Mouse (Mus musculus) midbrain, embryonic 14.5 days (tissue): ENCODE data around the gene Kcnn1. TPM values are rescaled to one million over a fixed set of nuclear protein-coding genes. Genes with fewer than 3 reads are reported as not detected.
A peak's percentile ranks its signal among the peaks of the same experiment; 100 is the strongest.

Experiments
- ATAC-seq: fragments of 200-750 bp; cut with Nextera tagmentation; 2 replicates; pipeline ENCODE4 v1.8.0; 2017; ENCODE audit warnings: moderate number of reproducible peaks, moderate library complexity; ENCODE audit not compliant: low FRiP score, low TSS enrichment
- DNase-seq: peaks from one replicate; pipeline ENCODE4 v3.0.0-alpha.2; 2015
- H3K27ac ChIP-seq: fragments of 300-500 bp; sonication (generic); replicated peaks from 2 replicates; pipeline ENCODE4 v1.5.1; 2014; ENCODE audit warnings: mild to moderate bottlenecking, low read depth, low read length, moderate library complexity
- H3K27me3 ChIP-seq: fragments of 300-500 bp; sonication (generic); 2 replicates; pipeline ENCODE4 v1.6.1; 2014; ENCODE audit warnings: low read length, control low read depth, mixed read lengths; ENCODE audit not compliant: control insufficient read depth, insufficient read depth
- H3K36me3 ChIP-seq: fragments of 300-500 bp; sonication (generic); 2 replicates; pipeline ENCODE4 v1.6.1; 2014; ENCODE audit warnings: low read length, control low read depth; ENCODE audit not compliant: control insufficient read depth, insufficient read depth
- H3K4me1 ChIP-seq: fragments of 300-500 bp; sonication (generic); 2 replicates; pipeline ENCODE4 v1.6.1; 2014; ENCODE audit warnings: mild to moderate bottlenecking, antibody characterized with exemption, low read length, control low read depth; ENCODE audit not compliant: control insufficient read depth, insufficient read depth
- H3K4me2 ChIP-seq: fragments of 300-500 bp; sonication (generic); 2 replicates; pipeline ENCODE4 v1.6.1; 2014; ENCODE audit warnings: mild to moderate bottlenecking, low read length, moderate library complexity
- H3K4me3 ChIP-seq: fragments of 300-500 bp; sonication (generic); replicated peaks from 2 replicates; pipeline ENCODE4 v1.5.1; 2014; ENCODE audit warnings: low read depth, low read length
- H3K9ac ChIP-seq: fragments of 300-500 bp; sonication (generic); replicated peaks from 2 replicates; pipeline ENCODE4 v1.6.1; 2014; ENCODE audit warnings: mild to moderate bottlenecking, low read length, moderate library complexity
- H3K9me3 ChIP-seq: fragments of 300-500 bp; sonication (generic); 2 replicates; pipeline ENCODE4 v1.6.1; 2016; ENCODE audit warnings: low read length, control low read depth, mixed read lengths; ENCODE audit not compliant: control insufficient read depth
- WGBS: fragments of 180-500 bp; shearing (Covaris S2); extraction: QIAGEN DNeasy Blood & Tissue Kit; methylation state at CpG from one replicate; pipeline ENCODE4 v1.1.7; 2014; 5-methylcytosine and 5-hydroxymethylcytosine counted together
- polyA plus RNA-seq: library from polyadenylated mRNA; unstranded; fragments of >200 nt; fragmentation: Nextera tagmentation; extraction: Ambion mirVana; gene quantifications from 2 replicates; pipeline ENCODE4 v1.2.1, GENCODE M21; 2014

The Kcnn1 gene
- polyA plus RNA-seq, 1 experiment from 2014 or later, result 16.0 TPM

- Histone ChIP-seq H3K36me3 (no peaks in the 10 kb centered on the region), H3K9me3 (no peaks in the 10 kb centered on the region), H3K27me3 (no peaks in the 10 kb centered on the region), H3K4me2 (no peak overlapping the region), H3K4me1 (peaks cover 5% of the 10 kb centered on the region), H3K4me3 (no peak overlapping the region), H3K9ac (no peak overlapping the region), H3K27ac (0 out of 2 replicates have a peak overlapping the region, but pooled peaks have one; percentile 90)
- 92% methylated on average over 13 of the region's 13 CpGs for WGBS
- DNase-seq (no peak), ATAC-seq (no peak)
Measured at GRCm38 (mm10) chr8:70874441-70874840, 11.4 kb upstream of the Kcnn1 start.

GRCm38 (mm10) chr8:70873364-70873985 lies 10.4 kb upstream of the Kcnn1 start, which contains the start of gene Ccdc124:
TSS of gene Ccdc124 (minus strand) at chr8:70873935.
- Histone ChIP-seq H3K4me3 (peak within 1 kb of the TSS; percentile 74), H3K9ac (peak within 1 kb of the TSS; percentile 63), H3K4me2 (peak within 1 kb of the TSS; percentile 80), H3K27ac (peak within 1 kb of the TSS; percentile 90), H3K36me3 (peaks cover 2% of the 10 kb centered on the region), H3K4me1 (peaks cover 15% of the 10 kb centered on the region), H3K27me3 (no peaks in the 10 kb centered on the region), H3K9me3 (no peaks in the 10 kb centered on the region)
- DNase-seq (peak; percentile 97), ATAC-seq (peak; percentile 90)
- WGBS, result under 1% methylated on average over 45 of the region's 46 CpGs

GRCm38 (mm10) chr8:70872643-70873363 lies 9.7 kb upstream of the Kcnn1 start:
- peaks cover 19% of the 10 kb centered on the region for H3K4me1 ChIP-seq
- H3K36me3 ChIP-seq, result peaks cover 8% of the 10 kb centered on the region
- no peaks in the 10 kb centered on the region for H3K9me3 ChIP-seq
- H3K4me3 ChIP-seq, result peak overlapping the region; percentile 74
- DNase-seq (no peak), ATAC-seq (no peak)
- WGBS, result 9% methylated on average over 31 of the region's 31 CpGs
- H3K9ac ChIP-seq, result peak overlapping the region; percentile 63
- peak overlapping the region; percentile 90 for H3K27ac ChIP-seq
- no peaks in the 10 kb centered on the region for H3K27me3 ChIP-seq
- H3K4me2 ChIP-seq, result peak overlapping the region; percentile 80

- Histone ChIP-seq H3K36me3 (peaks cover 11% of the 10 kb centered on the region), H3K9ac (0 out of 2 replicates have a peak overlapping the region, but pooled peaks have one; percentile 3), H3K9me3 (no peaks in the 10 kb centered on the region), H3K4me1 (peaks cover 22% of the 10 kb centered on the region), H3K4me3 (no peak overlapping the region), H3K4me2 (no peak overlapping the region), H3K27me3 (no peaks in the 10 kb centered on the region), H3K27ac (no peak overlapping the region)
- DNase-seq (no peak), ATAC-seq (no peak)
- 90% methylated on average over 5 of the region's 5 CpGs for WGBS
Measured at GRCm38 (mm10) chr8:70871195-70871807, 8.2 kb upstream of the Kcnn1 start.

GRCm38 (mm10) chr8:70869601-70870041 lies 6.6 kb upstream of the Kcnn1 start:
- H3K9me3 ChIP-seq, result no peaks in the 10 kb centered on the region
- peak overlapping the region; percentile 34; the same call in 1 of the 2 replicates for H3K4me2 ChIP-seq
- no peak overlapping the region for H3K4me3 ChIP-seq
- H3K27me3 ChIP-seq, result no peaks in the 10 kb centered on the region
- ATAC-seq (peak; percentile 3; the same call in 1 of the 2 replicates), DNase-seq (peak; percentile 91)
- H3K27ac ChIP-seq, result peak overlapping the region; percentile 81
- H3K36me3 ChIP-seq, result peaks cover 11% of the 10 kb centered on the region
- H3K4me1 ChIP-seq, result peaks cover 33% of the 10 kb centered on the region
- peak overlapping the region; percentile 13 for H3K9ac ChIP-seq
- WGBS, result 49% methylated on average over 16 of the region's 16 CpGs

- no peak for ATAC-seq
- Histone ChIP-seq H3K9me3 (no peaks in the 10 kb centered on the region), H3K4me2 (peak overlapping the region; percentile 34), H3K36me3 (peaks cover 11% of the 10 kb centered on the region), H3K27me3 (no peaks in the 10 kb centered on the region), H3K4me1 (peaks cover 37% of the 10 kb centered on the region), H3K27ac (peak overlapping the region; percentile 81), H3K9ac (peak overlapping the region; percentile 13), H3K4me3 (no peak overlapping the region)
- no peak for DNase-seq
- 34% methylated on average over 5 of the region's 5 CpGs for WGBS
Measured at GRCm38 (mm10) chr8:70869199-70869571, 6.1 kb upstream of the Kcnn1 start.

GRCm38 (mm10) chr8:70868559-70869198 lies 5.6 kb upstream of the Kcnn1 start:
- ATAC-seq (no peak), DNase-seq (peak; percentile 64)
- peak overlapping the region; percentile 34 for H3K4me2 ChIP-seq
- peaks cover 41% of the 10 kb centered on the region for H3K4me1 ChIP-seq
- peak overlapping the region; percentile 13 for H3K9ac ChIP-seq
- H3K36me3 ChIP-seq, result peaks cover 11% of the 10 kb centered on the region
- no peaks in the 10 kb centered on the region for H3K9me3 ChIP-seq
- WGBS, result 12% methylated on average over 40 of the region's 40 CpGs
- peak overlapping the region; percentile 81 for H3K27ac ChIP-seq
- H3K4me3 ChIP-seq, result no peak overlapping the region
- no peaks in the 10 kb centered on the region for H3K27me3 ChIP-seq

- ATAC-seq, result no peak
- Histone ChIP-seq H3K9me3 (no peaks in the 10 kb centered on the region), H3K27me3 (no peaks in the 10 kb centered on the region), H3K27ac (peak overlapping the region; percentile 98), H3K4me2 (peak overlapping the region; percentile 98), H3K4me1 (peaks cover 46% of the 10 kb centered on the region), H3K4me3 (no peak overlapping the region), H3K9ac (peak overlapping the region; percentile 59; the same call in 1 of the 2 replicates), H3K36me3 (peaks cover 11% of the 10 kb centered on the region)
- no peak for DNase-seq
- 83% methylated on average over 7 of the region's 7 CpGs for WGBS
Measured at GRCm38 (mm10) chr8:70866566-70866965, 3.5 kb upstream of the Kcnn1 start.
